Mouse (Mus musculus): ENCODE measurements around the gene Pold1.
A peak's percentile ranks its signal among the peaks of the same experiment; 100 is the strongest.

The Pold1 gene

DNA sequence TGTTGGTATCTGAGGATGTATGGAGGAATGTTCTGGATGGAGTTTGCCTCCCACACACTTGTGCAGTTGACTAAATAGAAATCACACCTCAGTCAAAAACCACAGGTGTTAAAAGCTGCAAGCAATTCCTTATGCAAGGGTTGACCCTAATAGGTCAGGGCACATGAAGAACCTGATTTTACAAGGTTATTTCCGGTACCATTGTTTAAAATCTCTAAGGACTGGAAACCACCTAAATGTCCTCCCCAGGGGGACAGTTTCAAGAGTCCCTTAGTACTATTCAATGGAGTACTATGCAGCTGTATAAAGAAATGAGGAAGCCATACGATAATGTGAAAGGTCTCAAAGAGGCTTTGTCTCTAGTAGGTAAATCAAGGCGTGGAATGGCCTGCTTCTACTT, 2.4 kb downstream of the Pold1 start:
- DNase-seq (ENCODE audit: low spot score) = no peak

DNA sequence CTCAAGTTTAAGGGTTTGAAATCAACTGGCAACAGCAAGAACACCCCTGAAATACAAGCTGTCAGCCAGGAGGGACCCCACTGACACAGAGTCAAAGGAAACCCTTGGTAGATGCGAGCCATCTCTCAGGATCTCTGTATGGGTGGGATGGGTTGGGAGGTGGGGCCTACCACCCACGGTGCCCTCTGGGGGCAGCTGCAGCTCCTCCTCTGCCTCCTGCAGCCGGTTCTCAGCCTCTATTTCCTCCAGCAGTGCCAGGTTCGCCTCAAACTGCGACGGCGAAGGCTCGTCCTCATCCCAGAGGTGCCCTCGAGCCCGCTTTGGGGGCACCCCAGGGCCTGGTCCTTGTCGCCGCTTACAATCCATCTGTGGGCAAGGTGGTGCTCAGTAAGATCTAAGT, 5.6 kb downstream of the Pold1 start:
- DNase-seq (ENCODE audit: low spot score) = no peak

DNA sequence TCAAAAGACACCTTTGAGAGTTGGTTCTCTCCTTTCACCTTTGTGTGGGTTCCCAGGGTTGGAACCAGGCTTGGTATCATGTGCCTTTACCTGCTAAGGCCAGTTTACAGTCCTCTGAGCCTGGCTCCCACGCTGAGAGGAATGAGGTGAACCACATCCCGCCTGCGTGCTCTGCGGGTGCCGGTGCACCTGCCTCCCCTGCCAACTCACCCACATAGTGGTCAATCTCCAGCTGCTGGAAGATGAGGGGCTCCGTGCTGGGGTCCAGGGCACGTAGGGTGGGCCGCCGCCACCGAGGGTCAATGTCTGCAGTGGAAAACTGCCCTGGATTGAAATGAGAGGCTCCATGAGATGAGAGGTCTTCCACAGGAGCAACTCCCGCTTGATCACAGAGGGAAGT, 6.1 kb downstream of the Pold1 start:
- no peak for DNase-seq (ENCODE audit: low spot score)

DNA sequence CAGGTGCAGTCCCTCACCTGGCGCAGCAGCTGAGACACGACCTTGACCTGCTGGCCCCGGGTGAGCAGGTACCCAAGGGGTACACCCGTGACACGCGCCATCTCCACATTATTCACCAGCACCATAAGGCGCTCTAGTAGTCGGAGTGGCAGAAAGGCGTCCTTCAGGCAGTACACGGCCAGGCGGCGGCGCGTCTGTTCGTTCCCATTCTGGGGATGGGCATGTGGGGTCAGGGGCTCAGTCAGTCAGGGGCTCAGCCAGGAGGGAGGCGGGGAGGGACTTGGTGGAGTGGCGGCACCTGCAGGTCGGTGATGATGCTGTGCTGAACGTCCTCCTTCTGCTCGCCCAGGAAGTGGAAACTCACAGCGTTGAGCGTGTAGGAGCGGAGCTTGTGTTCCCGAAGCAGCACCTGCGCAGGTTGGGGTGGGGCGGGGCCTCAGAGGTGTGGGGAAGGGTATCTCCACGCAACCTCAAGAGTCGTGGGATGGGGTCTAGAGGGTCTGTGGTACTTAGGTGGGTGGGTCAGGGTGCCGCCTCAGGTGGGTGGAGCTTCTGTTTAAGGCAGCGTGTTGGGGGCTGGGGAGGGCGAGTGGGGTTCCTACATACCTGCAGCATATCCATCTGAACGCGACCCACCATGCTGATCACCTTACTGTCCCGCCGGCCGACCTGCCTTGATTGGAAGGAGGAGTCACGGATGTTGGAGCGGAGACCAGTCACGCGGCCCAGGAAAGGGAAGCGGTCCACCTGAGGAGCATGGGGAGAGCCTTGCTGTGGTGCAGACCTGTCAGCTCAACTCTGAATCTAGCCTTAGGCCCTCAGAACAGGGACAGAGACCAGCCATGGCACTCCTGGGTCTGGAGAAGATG, 9.7 kb downstream of the Pold1 start:
- DNase-seq (ENCODE audit: low spot score) = peak; percentile 54

DNA sequence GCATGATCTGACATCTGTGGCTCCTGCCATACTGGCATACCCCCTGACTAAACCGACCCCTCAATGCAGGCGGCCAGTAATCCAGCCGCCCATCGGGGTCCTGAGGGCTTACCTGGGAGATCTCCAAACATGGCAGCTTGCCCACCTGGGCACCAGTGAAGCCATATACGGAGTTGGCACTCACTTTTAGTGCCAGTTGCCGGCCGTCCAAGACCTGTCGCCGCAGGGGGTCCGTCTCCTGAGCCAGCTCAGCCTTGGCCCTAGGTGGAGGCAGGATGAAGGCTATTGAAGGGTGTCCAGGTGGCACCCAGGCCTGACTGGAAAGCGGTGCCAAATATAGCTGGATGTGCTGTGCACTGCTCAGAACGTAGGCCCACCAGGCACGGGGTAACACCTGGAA, 11.2 kb downstream of the Pold1 start:
- DNase-seq (ENCODE audit: low spot score) = peak; percentile 45

DNA sequence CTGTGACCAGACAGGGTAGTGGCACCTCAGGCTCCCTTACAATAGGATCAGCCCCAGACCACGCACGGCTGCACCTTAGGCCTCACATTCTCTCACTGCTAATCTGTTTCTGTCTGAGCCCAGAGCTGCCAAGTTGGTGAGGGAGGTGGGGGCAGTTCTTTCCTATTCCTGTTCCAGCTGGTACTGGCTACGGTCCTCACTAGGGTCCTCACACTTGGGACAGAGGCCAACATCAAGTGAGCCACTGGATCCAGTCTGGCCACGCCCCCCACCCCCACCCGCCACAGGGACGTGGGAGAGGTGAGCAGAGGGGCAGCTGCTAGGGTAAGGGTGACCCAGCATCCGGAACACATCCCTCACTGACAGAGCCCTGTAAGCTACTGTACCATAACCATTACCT, 11.6 kb downstream of the Pold1 start:
- no peak for DNase-seq (ENCODE audit: low spot score)

DNA sequence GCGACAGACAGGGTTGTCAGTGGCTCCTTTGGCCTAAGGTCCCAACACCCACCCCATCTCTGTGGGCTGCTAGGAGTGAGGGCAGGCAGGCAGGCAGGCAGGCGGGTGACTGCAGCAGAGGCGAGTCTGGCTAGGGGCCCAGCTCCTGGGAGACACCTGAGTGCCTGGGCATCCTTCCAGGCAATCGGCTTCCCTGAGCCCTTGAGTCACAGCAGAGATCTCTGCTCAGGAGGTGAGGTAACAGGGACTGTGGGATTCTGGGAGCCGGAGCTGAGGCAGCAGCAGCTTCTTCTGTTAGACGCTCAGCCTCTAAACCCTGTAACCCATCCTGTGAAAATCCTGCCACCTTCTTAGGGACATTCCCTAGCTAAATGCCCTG, 12.1 kb downstream of the Pold1 start:
- peak; percentile 47 for DNase-seq (ENCODE audit: low spot score)

DNA sequence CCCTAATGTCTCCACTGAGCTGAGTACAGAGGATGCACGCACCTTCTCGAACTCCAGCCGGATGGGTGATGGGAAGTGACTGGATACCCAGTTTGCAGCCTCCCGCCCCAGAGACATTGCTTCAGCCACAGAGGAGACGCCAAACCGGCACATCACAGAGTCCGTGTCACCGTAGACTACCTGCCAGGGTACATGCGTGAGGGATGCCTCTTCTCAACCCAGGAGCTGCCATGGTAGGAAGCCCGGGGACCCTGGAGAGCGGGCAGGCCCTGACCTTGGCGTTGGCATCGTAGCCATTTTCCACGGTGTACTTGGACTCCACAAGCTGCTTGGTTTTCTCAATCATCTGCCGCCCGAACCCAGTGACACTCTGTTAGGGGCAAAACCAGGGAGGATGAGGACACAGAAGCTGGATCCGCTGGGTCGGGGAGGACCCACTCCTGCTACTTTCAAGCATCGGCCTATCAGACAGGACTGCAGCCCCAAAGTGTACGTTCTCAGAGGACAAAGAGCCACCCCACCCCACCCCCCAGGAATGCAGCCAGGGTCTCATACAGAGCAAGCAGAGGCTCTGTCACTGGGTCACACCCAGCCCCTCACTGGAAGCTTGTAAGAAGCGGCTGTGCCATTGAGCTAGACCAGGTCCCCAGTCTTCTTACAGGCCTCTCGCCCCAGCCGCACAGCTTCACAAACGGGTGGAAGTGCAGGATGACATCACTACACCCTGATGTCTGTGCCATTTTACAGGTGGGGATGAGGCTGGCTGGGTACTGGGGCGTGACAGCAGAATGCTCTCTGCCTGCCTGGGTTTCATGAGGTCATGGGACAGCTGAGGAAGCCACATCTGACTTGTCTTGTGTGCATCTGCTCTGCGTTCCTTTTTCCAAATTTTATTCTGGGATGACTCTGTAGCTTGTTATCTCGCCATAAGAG, 12.7 kb downstream of the Pold1 start:
- DNase-seq (ENCODE audit: low spot score) = no peak

DNA sequence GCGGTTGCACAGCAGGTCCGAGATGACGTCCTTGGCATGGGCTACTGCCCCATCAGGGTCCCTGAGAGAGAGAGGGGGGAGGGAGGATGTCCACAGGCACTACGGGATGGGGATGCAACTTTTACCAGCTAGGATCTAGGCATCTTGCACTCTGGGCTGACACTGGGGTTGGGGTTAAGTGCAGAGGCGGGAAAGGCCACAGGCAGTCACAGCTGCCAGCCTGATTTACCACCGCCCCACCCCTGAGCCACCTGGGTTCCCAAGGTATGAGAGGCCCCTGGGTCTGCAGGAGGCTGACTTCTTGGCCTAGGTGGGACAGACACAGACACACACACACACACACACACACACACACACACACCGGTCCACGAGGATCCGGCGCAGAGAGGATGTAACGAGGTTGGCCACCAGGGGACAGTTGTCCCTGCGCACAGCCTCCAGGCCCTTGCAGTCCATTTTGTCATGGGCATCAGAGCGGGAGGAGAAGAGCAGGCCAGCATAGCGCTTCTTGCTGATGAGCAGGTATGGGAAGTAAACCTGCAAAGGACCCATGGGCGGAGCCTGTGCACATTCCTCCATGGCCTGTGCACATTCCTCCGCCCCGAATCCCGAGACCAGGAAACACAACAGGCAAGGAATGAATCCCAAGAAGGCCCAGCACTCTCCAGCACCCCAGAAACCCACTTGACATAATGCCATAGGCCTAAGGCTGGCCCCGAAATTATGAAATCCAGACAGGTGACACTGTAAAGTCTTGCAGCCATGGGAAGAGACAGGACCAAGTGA, 13.8 kb downstream of the Pold1 start:
- no peak for DNase-seq (ENCODE audit: low spot score)

DNA sequence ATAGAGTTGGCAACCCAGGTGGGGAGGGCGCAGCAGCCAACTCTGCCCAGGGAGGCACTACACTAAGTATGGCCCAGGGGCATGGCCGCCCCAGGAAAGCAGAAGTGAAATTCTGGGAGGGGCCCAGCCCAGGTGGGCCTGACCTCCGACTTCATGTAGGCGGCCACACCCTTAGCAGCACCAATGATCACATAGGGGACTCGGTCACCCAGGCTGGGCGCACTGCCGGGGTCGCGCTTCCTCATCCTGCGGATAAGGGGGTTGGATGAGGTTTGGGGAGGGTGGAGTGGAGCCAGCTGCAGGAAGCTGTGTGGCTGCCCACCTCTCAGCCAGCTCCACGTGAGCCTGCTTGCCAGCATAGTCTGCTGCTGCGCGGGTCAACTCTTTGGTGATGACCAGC, 14.4 kb downstream of the Pold1 start:
- no peak for DNase-seq (ENCODE audit: low spot score)

DNA sequence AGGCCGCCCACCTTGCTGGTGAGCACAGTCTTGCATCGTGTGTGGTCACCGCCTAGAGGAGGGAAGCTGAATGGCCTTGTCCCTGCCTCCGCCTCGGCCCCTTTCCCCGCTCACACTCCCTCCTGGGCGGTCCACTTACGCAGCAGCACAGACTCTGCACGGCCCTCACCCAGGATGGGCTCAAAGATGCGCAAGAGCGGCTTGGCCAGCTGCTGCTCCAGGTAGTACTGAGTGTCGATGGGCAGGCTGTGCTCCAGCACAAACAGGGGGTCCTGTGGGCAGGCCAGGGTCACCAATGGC, 15.0 kb downstream of the Pold1 start:
- DNase-seq (ENCODE audit: low spot score) = no peak

DNA sequence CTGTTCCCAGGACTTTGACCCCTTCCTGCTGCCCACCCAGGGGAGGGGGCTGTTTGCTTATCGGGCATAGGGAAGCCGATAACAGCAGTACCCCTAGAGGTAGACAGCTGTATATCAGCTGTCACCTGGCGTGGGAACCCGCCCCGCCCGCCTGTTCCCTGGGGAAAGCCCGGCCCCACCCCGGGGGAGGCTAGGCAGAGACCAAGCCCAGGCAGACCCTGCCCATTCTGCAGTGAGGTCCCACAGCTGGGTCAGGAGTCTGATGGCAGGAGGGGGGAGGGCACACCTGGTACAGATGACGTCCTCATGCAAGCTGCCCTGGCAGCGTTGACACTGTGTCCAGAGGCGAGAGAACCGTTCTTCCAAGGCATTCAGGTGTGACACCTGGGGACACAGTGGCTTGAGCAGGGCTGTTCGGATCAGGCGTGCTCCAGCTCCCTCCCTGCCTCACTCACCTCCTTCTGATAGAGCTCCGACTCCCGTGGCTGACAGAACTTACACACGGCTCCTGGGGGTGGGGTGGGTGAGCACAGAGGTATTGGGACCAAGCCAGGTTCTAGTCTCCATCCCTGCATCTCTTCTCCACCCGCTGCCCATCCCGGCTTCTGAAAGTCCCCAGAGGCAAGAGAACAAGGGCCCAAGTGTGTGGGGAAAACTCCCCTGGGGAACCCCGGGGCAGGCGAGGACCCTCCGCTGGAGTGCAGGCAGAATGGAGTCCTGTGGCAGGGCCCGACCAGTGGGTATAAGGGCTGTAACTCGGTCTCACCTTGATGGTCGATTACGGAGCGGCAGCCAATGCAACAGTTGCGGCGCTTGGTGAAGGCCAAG, 15.5 kb downstream of the Pold1 start:
- no peak for DNase-seq (ENCODE audit: low spot score)

DNA sequence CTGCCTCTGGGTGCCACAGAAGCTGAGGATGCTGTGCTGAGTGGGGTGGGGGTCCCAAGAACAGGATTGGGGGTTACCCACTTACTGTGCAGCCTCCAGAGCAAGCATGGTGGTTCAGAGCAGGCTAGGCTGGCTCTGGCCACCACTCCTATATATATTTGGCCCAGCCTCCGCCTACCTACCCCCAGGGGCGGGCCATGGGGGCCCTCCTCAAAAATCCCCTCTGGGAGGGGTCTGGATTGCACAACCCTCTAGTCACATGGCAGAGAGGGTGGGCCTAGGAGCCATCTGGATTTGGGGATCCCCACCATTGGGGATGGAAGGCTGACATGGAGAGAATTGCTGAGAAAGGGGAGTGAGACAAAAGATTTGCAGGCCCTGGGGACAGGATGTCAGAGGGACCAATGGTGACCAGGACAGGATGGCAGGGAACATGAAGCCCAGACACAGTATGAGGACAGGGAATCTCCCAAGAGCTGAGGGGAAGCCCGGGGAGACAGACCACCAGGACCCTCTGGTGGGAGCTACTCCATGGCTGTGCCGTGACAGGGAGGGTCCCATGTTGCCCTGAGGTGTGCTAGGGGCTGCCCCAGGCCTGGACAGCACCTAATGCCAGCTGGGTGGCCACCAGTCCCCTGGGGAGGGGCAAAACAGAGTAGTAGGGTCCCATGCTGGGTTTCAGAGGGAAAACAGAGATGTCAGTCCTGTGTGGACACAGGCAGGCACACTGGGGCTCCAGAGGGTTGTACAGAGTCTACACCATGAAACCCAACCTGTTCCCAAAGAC, 16.5 kb downstream of the Pold1 start, which contains the start of gene Spib:
Gene Spib (minus strand): TSS at position 126 of the 787 bp plus-strand sequence.
- no peak for DNase-seq (ENCODE audit: low spot score)

DNA sequence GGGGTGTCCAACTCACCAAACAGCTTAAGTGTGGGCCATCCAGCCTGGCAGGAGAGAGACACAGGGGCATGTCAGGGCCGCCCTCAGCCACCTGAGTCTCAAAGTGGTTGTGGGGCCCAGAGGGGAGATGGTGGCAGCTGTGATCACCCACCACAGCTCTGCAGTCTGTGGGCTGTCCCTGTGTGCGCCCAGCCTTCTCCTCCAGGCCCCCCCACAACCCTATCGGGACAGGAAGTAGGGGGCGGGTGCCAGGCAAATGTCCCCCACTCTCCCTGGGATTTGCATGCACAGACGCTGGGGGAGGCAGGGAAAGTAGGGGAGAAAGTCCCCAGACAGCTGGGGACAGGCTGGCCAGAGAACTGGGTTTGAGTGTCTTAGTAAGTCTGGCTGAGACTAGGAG, 17.4 kb downstream of the Pold1 start:
- no peak for DNase-seq (ENCODE audit: low spot score)

DNA sequence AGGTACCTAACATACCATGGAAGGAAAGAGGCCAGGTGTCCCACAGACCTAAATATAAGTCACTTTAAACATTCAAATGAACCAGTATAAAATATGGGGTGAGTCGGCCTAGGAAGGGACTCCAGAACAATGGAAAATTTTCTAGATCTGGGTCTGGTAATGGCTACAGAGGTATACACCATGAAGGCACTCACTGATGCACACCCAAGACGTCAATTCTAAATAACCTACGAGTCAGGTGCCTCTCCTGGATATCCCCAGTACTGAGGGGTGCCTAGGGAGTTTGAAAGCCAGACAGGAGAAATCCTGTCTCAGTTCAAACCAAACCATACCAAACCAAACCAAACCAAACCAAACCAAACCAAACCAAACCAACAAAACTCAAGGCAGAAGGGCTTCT, 18.1 kb downstream of the Pold1 start:
- no peak for DNase-seq (ENCODE audit: low spot score)

DNA sequence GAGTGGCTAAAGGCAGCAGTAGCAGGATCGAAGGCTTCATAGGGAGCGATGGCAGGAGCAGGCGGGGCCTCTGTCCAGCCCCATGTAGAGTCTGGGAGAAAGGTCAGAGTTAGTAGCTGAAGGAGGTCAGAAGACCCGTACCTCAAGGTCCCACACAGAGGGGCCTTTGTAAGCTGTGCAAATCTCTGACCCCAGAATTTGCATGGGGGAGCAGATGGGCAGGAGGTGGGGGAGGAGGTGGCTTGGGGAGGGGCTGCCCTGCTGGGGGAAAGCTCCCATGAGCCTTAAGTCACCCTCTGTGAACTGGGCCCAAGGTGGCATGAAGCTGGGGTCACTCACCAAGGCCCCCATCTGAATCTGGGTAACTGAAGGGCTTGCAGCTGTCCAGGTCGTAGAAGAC, 19.1 kb downstream of the Pold1 start:
- no peak for DNase-seq (ENCODE audit: low spot score)

DNA sequence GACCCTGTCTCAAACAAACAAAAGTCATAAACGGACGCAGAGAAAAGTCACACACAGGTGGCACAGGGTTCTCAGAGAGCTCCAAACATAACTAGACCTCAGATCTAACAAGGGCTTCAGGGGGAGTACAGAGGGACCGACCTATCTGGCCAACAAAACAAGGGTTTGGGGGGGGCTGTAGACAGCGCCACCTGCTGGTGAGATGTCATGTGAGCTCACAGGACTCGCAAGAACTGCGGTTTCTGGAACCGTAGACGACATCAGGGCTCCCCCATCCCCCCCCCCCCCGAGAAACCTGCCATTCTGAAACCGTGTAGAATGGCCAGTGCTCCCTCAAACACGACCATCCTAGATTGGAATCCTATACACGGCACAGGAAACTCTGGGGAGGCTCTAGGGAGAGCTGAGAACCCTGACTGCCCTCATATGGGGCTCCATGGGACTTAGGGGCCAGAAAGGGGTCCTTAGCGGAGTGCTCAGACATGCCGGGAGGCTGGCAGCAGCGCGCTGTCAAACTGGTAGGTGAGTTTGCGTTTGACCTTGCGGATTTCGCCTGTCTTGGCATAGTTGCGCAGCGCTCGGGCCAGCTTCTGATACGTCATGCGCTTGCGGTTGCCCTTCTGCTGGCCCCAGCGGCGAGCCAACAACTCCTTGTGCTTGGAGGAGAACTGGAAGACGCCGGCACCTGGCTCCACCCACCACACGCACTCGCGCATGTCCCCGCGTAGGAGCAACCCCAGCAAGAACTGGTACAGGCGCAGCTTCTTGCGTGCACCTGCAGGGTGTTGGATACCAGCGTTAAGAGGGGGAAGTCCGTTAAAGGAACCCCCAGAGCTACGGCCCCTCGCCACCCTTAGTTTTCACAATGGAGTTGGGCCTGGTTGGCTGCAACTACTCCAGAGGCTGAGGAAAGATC, 20.9 kb downstream of the Pold1 start:
- DNase-seq (ENCODE audit: low spot score) = peak; percentile 87

DNA sequence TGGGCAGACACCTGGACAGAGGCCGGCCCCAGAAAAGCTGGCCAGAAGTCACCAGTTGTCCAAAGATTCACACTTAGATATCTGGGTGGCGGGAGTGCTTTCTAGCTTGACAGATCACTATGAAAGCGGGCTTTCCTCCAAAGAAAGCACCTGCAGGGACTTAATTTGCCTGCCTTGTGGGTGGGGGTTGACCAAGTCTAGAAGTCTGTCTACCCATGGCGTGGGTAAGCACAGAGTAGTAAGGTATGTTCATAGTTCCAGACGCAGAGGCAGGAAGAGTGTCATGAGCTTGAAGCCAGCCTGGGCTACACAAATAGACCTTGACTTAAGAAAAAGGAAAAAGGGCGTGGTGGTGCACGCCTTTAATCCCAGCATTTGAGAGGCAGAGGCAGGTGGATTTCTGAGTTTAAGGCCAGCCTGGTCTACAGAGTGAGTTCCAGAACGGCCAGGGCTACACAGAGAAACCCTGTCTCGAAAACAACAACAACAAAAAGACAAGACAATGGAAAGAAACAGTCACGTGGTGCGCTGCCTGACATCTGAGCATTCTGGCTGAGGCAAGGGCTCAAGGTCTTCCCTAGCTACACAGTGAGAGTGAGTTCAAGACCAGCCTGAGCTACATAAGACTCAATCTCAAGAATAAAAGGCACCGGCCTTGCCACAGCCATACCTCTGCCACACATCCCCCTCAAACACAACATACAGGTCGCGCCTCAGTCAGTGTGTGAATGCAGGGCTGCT, 22.1 kb downstream of the Pold1 start:
- DNase-seq (ENCODE audit: low spot score) = no peak
